Mouse (Mus musculus) liver, adult 2 months (tissue): Measurements from ENCODE around the gene Tfcp2l1. TPM values are rescaled to one million over a fixed set of nuclear protein-coding genes. Genes with fewer than 3 reads are reported as not detected.

ENCODE experiments used
- DNase-seq: peaks from one replicate; pipeline ENCODE4 v3.0.0-alpha.2; 2011; ENCODE audit warnings: low read depth, low spot score; ENCODE audit errors: extremely low read depth
- H3K27ac ChIP-seq: fragments of 200-500 bp; replicated peaks from 2 replicates; pipeline ENCODE4 v1.5.1; 2012; ENCODE audit warnings: low read depth, mild to moderate bottlenecking, control low read depth, inconsistent platforms, low read length; ENCODE audit not compliant: insufficient read depth
- H3K27me3 ChIP-seq: fragments of 200-500 bp; 2 replicates; pipeline ENCODE4 v1.6.1; 2012; ENCODE audit warnings: mild to moderate bottlenecking, moderate library complexity, low read length, inconsistent platforms; ENCODE audit not compliant: control insufficient read depth, insufficient read depth
- H3K36me3 ChIP-seq: fragments of 200-500 bp; 2 replicates; pipeline ENCODE4 v1.6.1; 2012; ENCODE audit warnings: low read length, inconsistent platforms; ENCODE audit not compliant: control insufficient read depth, insufficient read depth
- H3K4me1 ChIP-seq: fragments of 200-500 bp; 2 replicates; pipeline ENCODE4 v1.6.1; 2011; ENCODE audit warnings: low read length; ENCODE audit not compliant: control insufficient read depth, insufficient read depth
- H3K4me3 ChIP-seq: fragments of 200-500 bp; 2 replicates; pipeline ENCODE4 v1.5.1; 2011; ENCODE audit warnings: low read depth, mild to moderate bottlenecking, control low read depth, low read length, moderate library complexity; ENCODE audit not compliant: insufficient read depth
- H3K79me2 ChIP-seq: fragments of 200-500 bp; 2 replicates; pipeline ENCODE4 v1.6.1; 2012; ENCODE audit warnings: inconsistent platforms, mild to moderate bottlenecking, low read length, moderate library complexity; ENCODE audit not compliant: control insufficient read depth, insufficient read depth
- H3K9ac ChIP-seq: fragments of 200-500 bp; 2 replicates; pipeline ENCODE4 v1.6.1; 2012; ENCODE audit warnings: low read depth, mild to moderate bottlenecking, control low read depth, inconsistent platforms, low read length
- CTCF ChIP-seq: fragments of 200-500 bp; IDR thresholded peaks from 2 replicates; pipeline ENCODE4 v1.5.1; 2011; ENCODE audit warnings: low read depth, low read length, control low read depth
- POLR2A ChIP-seq: fragments of 200-500 bp; IDR thresholded peaks from 2 replicates; pipeline ENCODE4 v1.6.1; 2011; ENCODE audit warnings: low read length, control low read depth; ENCODE audit not compliant: insufficient read depth; ENCODE audit errors: extremely low read depth
- WGBS: fragments of 180-500 bp; shearing (Covaris S2); methylation state at CpG from one replicate; pipeline ENCODE4 v1.1.7; 2018; 5-methylcytosine and 5-hydroxymethylcytosine counted together
- polyA plus RNA-seq: library from polyadenylated mRNA; depleted of rRNA; stranded (reverse); fragments of >200 nt; gene quantifications from 2 replicates; pipeline ENCODE4 v1.2.3, GENCODE M21; 2012
- total RNA-seq: library from RNA; depleted of rRNA; stranded (reverse); fragments of >200 nt; gene quantifications from 2 replicates; pipeline ENCODE4 v1.2.3, GENCODE M21; 2014

Tfcp2l1 gene
- total and polyA plus RNA-seq, 2 experiments, result 1.6 to 3.3 TPM

- TF ChIP-seq CTCF (no peak), POLR2A (no peak)
- Histone ChIP-seq H3K79me2 (no peaks in the 10 kb centered on the region), H3K4me3 (no peak overlapping the region), H3K27me3 (no peaks in the 10 kb centered on the region), H3K9ac (no peak overlapping the region), H3K27ac (no peak overlapping the region), H3K36me3 (no peaks in the 10 kb centered on the region), H3K4me1 (no peaks in the 10 kb centered on the region)
- DNase-seq, result no peak
- 82% methylated on average over 10 of the region's 10 CpGs for WGBS
Measured at GRCm38 (mm10) chr1:118687726-118688125, 60.0 kb downstream of the Tfcp2l1 start.

- H3K9ac ChIP-seq, result no peak overlapping the region
- no peaks in the 10 kb centered on the region for H3K79me2 ChIP-seq
- no peak overlapping the region for H3K4me3 ChIP-seq
- H3K36me3 ChIP-seq, result no peaks in the 10 kb centered on the region
- no peak for DNase-seq
- no peak overlapping the region for H3K27ac ChIP-seq
- no peaks in the 10 kb centered on the region for H3K4me1 ChIP-seq
- no peak for TF ChIP-seq POLR2A
- TF ChIP-seq CTCF, result no peak
- H3K27me3 ChIP-seq, result no peaks in the 10 kb centered on the region
- 67% methylated on average over 5 of the region's 5 CpGs for WGBS
Measured at GRCm38 (mm10) chr1:118689830-118690229, 62.1 kb downstream of the Tfcp2l1 start.

- no peaks in the 10 kb centered on the region for H3K4me1 ChIP-seq
- H3K27ac ChIP-seq, result no peak overlapping the region
- whole genome bisulfite sequencing, result 85% methylated on average over 2 of the region's 2 CpGs
- no peaks in the 10 kb centered on the region for H3K79me2 ChIP-seq
- no peak overlapping the region for H3K4me3 ChIP-seq
- no peaks in the 10 kb centered on the region for H3K36me3 ChIP-seq
- no peaks in the 10 kb centered on the region for H3K27me3 ChIP-seq
- DNase-seq, result no peak
- no peak overlapping the region for H3K9ac ChIP-seq
- TF ChIP-seq POLR2A, result no peak
- TF ChIP-seq CTCF, result no peak
Measured at GRCm38 (mm10) chr1:118694436-118694835, 66.7 kb downstream of the Tfcp2l1 start.

- TF ChIP-seq CTCF (no peak), POLR2A (no peak)
- H3K27ac ChIP-seq, result no peak overlapping the region
- WGBS, result 78% methylated on average over 6 of the region's 6 CpGs
- no peak overlapping the region for H3K4me3 ChIP-seq
- H3K79me2 ChIP-seq, result no peaks in the 10 kb centered on the region
- H3K27me3 ChIP-seq, result no peaks in the 10 kb centered on the region
- no peak for DNase-seq
- no peaks in the 10 kb centered on the region for H3K36me3 ChIP-seq
- no peaks in the 10 kb centered on the region for H3K4me1 ChIP-seq
- H3K9ac ChIP-seq, result no peak overlapping the region
Measured at GRCm38 (mm10) chr1:118697906-118698305, 70.2 kb downstream of the Tfcp2l1 start.

GRCm38 (mm10) chr1:118699118-118699890, 71.6 kb downstream of the Tfcp2l1 start:
- Histone ChIP-seq H3K27ac (no peak overlapping the region), H3K79me2 (no peaks in the 10 kb centered on the region), H3K4me1 (no peaks in the 10 kb centered on the region), H3K36me3 (no peaks in the 10 kb centered on the region), H3K4me3 (no peak overlapping the region), H3K27me3 (no peaks in the 10 kb centered on the region), H3K9ac (no peak overlapping the region)
- WGBS, result 70% methylated on average over 6 of the region's 6 CpGs
- no peak for DNase-seq
- TF ChIP-seq POLR2A (no peak), CTCF (no peak)

- no peaks in the 10 kb centered on the region for H3K27me3 ChIP-seq
- no peak overlapping the region for H3K4me3 ChIP-seq
- H3K4me1 ChIP-seq, result no peaks in the 10 kb centered on the region
- no peak for DNase-seq
- H3K36me3 ChIP-seq, result no peaks in the 10 kb centered on the region
- TF ChIP-seq CTCF (no peak), POLR2A (no peak)
- WGBS, result 88% methylated on average over 1 of the region's 1 CpGs
- H3K9ac ChIP-seq, result no peak overlapping the region
- no peaks in the 10 kb centered on the region for H3K79me2 ChIP-seq
- H3K27ac ChIP-seq, result no peak overlapping the region
Measured at GRCm38 (mm10) chr1:118699961-118700360, 72.2 kb downstream of the Tfcp2l1 start.
